Mouse (Mus musculus) E14TG2a.4 (cell line): ENCODE measurements around the gene Scn1b.

Source experiments
- H3K27me3 ChIP-seq: 2 replicates; pipeline ENCODE4 v1.6.1; 2014; ENCODE audit warnings: low read length, control low read depth; ENCODE audit not compliant: insufficient read depth
- H3K36me3 ChIP-seq: 2 replicates; pipeline ENCODE4 v1.6.1; 2014; ENCODE audit warnings: low read length, control low read depth; ENCODE audit not compliant: insufficient read depth
- H3K4me1 ChIP-seq: replicated peaks from 2 replicates; pipeline ENCODE4 v1.6.1; 2014; ENCODE audit warnings: low read depth, low read length, control low read depth
- H3K4me3 ChIP-seq: replicated peaks from 2 replicates; pipeline ENCODE4 v1.5.1; 2014; ENCODE audit warnings: mild to moderate bottlenecking, low read length
- H3K9me3 ChIP-seq: 2 replicates; pipeline ENCODE4 v1.6.1; 2014; ENCODE audit warnings: low read length, control low read depth
- CTCF ChIP-seq: conservative IDR thresholded peaks from 2 replicates; pipeline ENCODE4 v1.5.1; 2014; ENCODE audit warnings: low read length
- NANOG ChIP-seq: IDR thresholded peaks from 2 replicates; pipeline ENCODE4 v1.6.1; 2014; ENCODE audit warnings: borderline replicate concordance, low read length, mixed read lengths
- POU5F1 ChIP-seq: IDR thresholded peaks from 2 replicates; pipeline ENCODE4 v1.6.1; 2014; ENCODE audit warnings: low read length, borderline replicate concordance

Gene Scn1b

GRCm38 (mm10) chr7:31126851-31127724 lies at the start of gene Scn1b:
Gene Scn1b, minus strand, starts transcription at chr7:31127003.
- Histone ChIP-seq H3K9me3 (no peaks in the 10 kb centered on the region), H3K27me3 (peaks cover 41% of the 10 kb centered on the region), H3K36me3 (peaks cover 46% of the 10 kb centered on the region), H3K4me3 (peak within 1 kb of the TSS; percentile 83), H3K4me1 (peaks cover 58% of the 10 kb centered on the region)
- TF ChIP-seq CTCF, result no peak

- no peak overlapping the region for H3K4me3 ChIP-seq
- peaks cover 8% of the 10 kb centered on the region for H3K27me3 ChIP-seq
- no peaks in the 10 kb centered on the region for H3K36me3 ChIP-seq
- H3K4me1 ChIP-seq, result peaks cover 24% of the 10 kb centered on the region
- H3K9me3 ChIP-seq, result no peaks in the 10 kb centered on the region
- TF ChIP-seq NANOG (no peak), CTCF (no peak), POU5F1 (no peak)
Observed at GRCm38 (mm10) chr7:31175096-31175495, 48.3 kb upstream of the Scn1b start.

- no peaks in the 10 kb centered on the region for H3K36me3 ChIP-seq
- TF ChIP-seq POU5F1 (no peak), CTCF (no peak), NANOG (no peak)
Observed at GRCm38 (mm10) chr7:31174466-31174865, 47.7 kb upstream of the Scn1b start.

GRCm38 (mm10) chr7:31172238-31172637 lies 45.4 kb upstream of the Scn1b start:
- no peaks in the 10 kb centered on the region for H3K9me3 ChIP-seq
- no peaks in the 10 kb centered on the region for H3K36me3 ChIP-seq
- no peak overlapping the region for H3K4me3 ChIP-seq
- peaks cover 35% of the 10 kb centered on the region for H3K4me1 ChIP-seq
- peaks cover 8% of the 10 kb centered on the region for H3K27me3 ChIP-seq
- TF ChIP-seq POU5F1, result no peak
- TF ChIP-seq NANOG, result no peak
- peak; percentile 61 for TF ChIP-seq CTCF

More at GRCm38 (mm10) chr7:31174466-31174865, 47.7 kb upstream of the Scn1b start:
- Histone ChIP-seq H3K4me3 (0 out of 2 replicates have a peak overlapping the region, but pooled peaks have one; percentile 7), H3K27me3 (peaks cover 8% of the 10 kb centered on the region), H3K4me1 (peaks cover 24% of the 10 kb centered on the region), H3K9me3 (no peaks in the 10 kb centered on the region)

GRCm38 (mm10) chr7:31170520-31170919 lies 43.7 kb upstream of the Scn1b start:
- TF ChIP-seq NANOG, result no peak
- TF ChIP-seq CTCF, result no peak
- no peak for TF ChIP-seq POU5F1
- Histone ChIP-seq H3K4me3 (no peak overlapping the region), H3K27me3 (peaks cover under 1% of the 10 kb centered on the region; the same call in 1 of the 2 replicates), H3K9me3 (no peaks in the 10 kb centered on the region), H3K4me1 (peaks cover 27% of the 10 kb centered on the region), H3K36me3 (no peaks in the 10 kb centered on the region)

- no peak overlapping the region for H3K4me3 ChIP-seq
- no peaks in the 10 kb centered on the region for H3K9me3 ChIP-seq
- H3K36me3 ChIP-seq, result no peaks in the 10 kb centered on the region
- H3K4me1 ChIP-seq, result peaks cover 28% of the 10 kb centered on the region
- TF ChIP-seq NANOG (no peak), CTCF (no peak), POU5F1 (no peak)
- no peaks in the 10 kb centered on the region for H3K27me3 ChIP-seq
Observed at GRCm38 (mm10) chr7:31168412-31168811, 41.6 kb upstream of the Scn1b start.

- Histone ChIP-seq H3K4me1 (peaks cover 52% of the 10 kb centered on the region), H3K36me3 (no peaks in the 10 kb centered on the region), H3K9me3 (no peaks in the 10 kb centered on the region), H3K4me3 (no peak overlapping the region), H3K27me3 (no peaks in the 10 kb centered on the region)
- TF ChIP-seq POU5F1 (no peak), NANOG (no peak), CTCF (no peak)
Observed at GRCm38 (mm10) chr7:31164748-31165147, 37.9 kb upstream of the Scn1b start.

GRCm38 (mm10) chr7:31163666-31164577 lies 37.1 kb upstream of the Scn1b start:
- Histone ChIP-seq H3K27me3 (no peaks in the 10 kb centered on the region), H3K4me1 (peaks cover 51% of the 10 kb centered on the region), H3K9me3 (no peaks in the 10 kb centered on the region), H3K4me3 (no peak overlapping the region), H3K36me3 (no peaks in the 10 kb centered on the region)
- TF ChIP-seq POU5F1 (no peak), CTCF (no peak), NANOG (no peak)
